Mouse (Mus musculus) liver, adult (tissue): ENCODE results near the gene Gm10160.

ENCODE experiments used
- GATA4 ChIP-seq: IDR thresholded peaks from 2 replicates; pipeline ENCODE4 v1.6.1; 2014; ENCODE audit warnings: mild to moderate bottlenecking, low read length; ENCODE audit not compliant: insufficient replicate concordance

Gene Gm10160

GRCm38 (mm10) chr7:81806067-81806466 lies 49.5 kb downstream of the Gm10160 start:
- no peak for TF ChIP-seq GATA4
